In genomic region chr13:48237516-48237915, GRCm38 (mm10) we compare ENCODE assay signal across 8 mouse cellular contexts. TPM values are rescaled to one million over a fixed set of nuclear protein-coding genes. Genes with fewer than 3 reads are reported as not detected.
DNase-seq lines count a peak whose midpoint lies in the region; ATAC-seq and TF ChIP-seq lines count a peak whose summit lies in the region.

No protein-coding gene starts in this region.

- no peak for TF ChIP-seq POLR2A in kidney, adult 2 months (IDR thresholded peaks at IDR 0.05; ENCODE audit: low read depth, low read length)

- no peak overlapping the region for H3K4me2 ChIP-seq in kidney, embryonic 15.5 days
- H3K4me2 ChIP-seq in lung, postnatal 0 days (replicated peaks; ENCODE audit: low read depth, low read length) = no peak overlapping the region

- TF ChIP-seq EP300 in lung, postnatal 0 days (IDR thresholded peaks at IDR 0.05) = no peak

- no peak overlapping the region for H3K9ac ChIP-seq in kidney, embryonic 15.5 days
- no peak overlapping the region for H3K9ac ChIP-seq in lung, postnatal 0 days (replicated peaks; ENCODE audit: low read depth)

- whole genome bisulfite sequencing in kidney, adult 2 months = 10% methylated on average over 4 of the region's 4 CpGs
- 12% methylated on average over 4 of the region's 4 CpGs for WGBS in kidney, embryonic 15.5 days
- WGBS in lung, postnatal 0 days = 2% methylated on average over 4 of the region's 4 CpGs

- H3K27me3 ChIP-seq in kidney, adult 2 months (replicated peaks; ENCODE audit: control insufficient read depth, insufficient read depth, low read length) = no peaks in the 10 kb centered on the region
- no peaks in the 10 kb centered on the region for H3K27me3 ChIP-seq in kidney, embryonic 15.5 days
- no peaks in the 10 kb centered on the region for H3K27me3 ChIP-seq in lung, postnatal 0 days (replicated peaks; ENCODE audit: insufficient read depth, low read length)

- DNase-seq in kidney, adult 2 months = peak; percentile 45
- DNase-seq in adrenal gland, adult 2 months = peak; percentile 65
- DNase-seq in gastrocnemius, postnatal 10 days = peak; percentile 6
- DNase-seq in lung, postnatal 0 days (ENCODE audit: low spot score) = peak; percentile 79
- no peak for DNase-seq in thymus, postnatal 10 days (ENCODE audit: low spot score in 2 of 2)
- DNase-seq in layer of hippocampus, postnatal 25 days (ENCODE audit: extremely low spot score in 1 of 2, low spot score in 1 of 2) = no peak
- no peak for DNase-seq in right cerebral cortex, adult 2 months (ENCODE audit: low spot score in 2 of 2)

- TF ChIP-seq CTCF in kidney, adult 2 months (conservative IDR thresholded peaks at IDR 0.05; ENCODE audit: insufficient read depth, insufficient read length, low read depth, low read length) = peak; percentile 49
- TF ChIP-seq CTCF in lung, postnatal 0 days (IDR thresholded peaks at IDR 0.05) = peak; percentile 64

- H3K4me3 ChIP-seq in kidney, adult 2 months (ENCODE audit: insufficient read depth, low read depth, low read length) = no peak overlapping the region
- H3K4me3 ChIP-seq in kidney, embryonic 15.5 days (replicated peaks) = no peak overlapping the region
- H3K4me3 ChIP-seq in lung, postnatal 0 days (ENCODE audit: low read depth, low read length) = no peak overlapping the region

- H3K36me3 ChIP-seq in kidney, adult 2 months (ENCODE audit: control insufficient read depth, insufficient read depth, low read length) = no peaks in the 10 kb centered on the region
- H3K36me3 ChIP-seq in kidney, embryonic 15.5 days = no peaks in the 10 kb centered on the region
- H3K36me3 ChIP-seq in lung, postnatal 0 days (ENCODE audit: insufficient read depth, low read length) = no peaks in the 10 kb centered on the region

- ATAC-seq in kidney, embryonic 15.5 days (replicated peaks; ENCODE audit: low FRiP score) = no peak
- peak; percentile 67 for ATAC-seq in lung, postnatal 0 days

- no peaks in the 10 kb centered on the region for H3K4me1 ChIP-seq in kidney, adult 2 months (ENCODE audit: control insufficient read depth, insufficient read depth, low read length)
- 0 out of 2 replicates have a peak, but pooled peaks cover 5% of the 10 kb centered on the region for H3K4me1 ChIP-seq in kidney, embryonic 15.5 days
- H3K4me1 ChIP-seq in lung, postnatal 0 days (ENCODE audit: insufficient read depth, low read depth, low read length) = no peaks in the 10 kb centered on the region

- H3K27ac ChIP-seq in kidney, adult 2 months (ENCODE audit: insufficient read depth, low read depth, low read length) = no peak overlapping the region
- no peak overlapping the region for H3K27ac ChIP-seq in kidney, embryonic 15.5 days
- H3K27ac ChIP-seq in lung, postnatal 0 days (ENCODE audit: low read length) = no peak overlapping the region

- no peaks in the 10 kb centered on the region for H3K9me3 ChIP-seq in kidney, embryonic 15.5 days (replicated peaks)
- no peaks in the 10 kb centered on the region for H3K9me3 ChIP-seq in lung, postnatal 0 days (ENCODE audit: low read length)

RNA-seq across cellular contexts. Expression of gene Id4, which starts 23.5 kb away (rescaled TPM):
- polyA plus RNA-seq in kidney, adult 2 months (2012; rRNA removed) = 14.8 and 22.5 TPM in 2 replicates
- polyA plus RNA-seq in kidney, embryonic 15.5 days (2015; fragmentation: Nextera tagmentation; extraction: Ambion mirVana) = 24.3 and 26.6 TPM in 2 replicates
- total RNA-seq in adrenal gland, adult 2 months (2021) = 1 to 10 TPM in 1 of 2 experiments, under 1 TPM in 1; 0.86 to 3.1 TPM
- 1.3 and 2.3 TPM in 2 replicates for polyA plus RNA-seq in adrenal gland, adult 2 months (2012; rRNA removed)
- total RNA-seq in gastrocnemius, postnatal 10 days (2021) = 1 to 10 TPM; 2.7 to 3.5 TPM
- 4.1 and 5.8 TPM in 2 replicates for polyA plus RNA-seq in lung, postnatal 0 days (2015; fragmentation: Nextera tagmentation; extraction: Ambion mirVana)
- 10 to 100 TPM; 43.8 to 53.7 TPM for total RNA-seq in layer of hippocampus, postnatal 25 days (2021)

Comparison
In these comparisons a context has a peak if more than half of its experiments do, and no peak if none do; other contexts are left out.
1. DNase-seq: peak in kidney, adult 2 months (single experiment), adrenal gland, adult 2 months (single experiment), gastrocnemius, postnatal 10 days (single experiment) and lung, postnatal 0 days (single experiment); none in thymus, postnatal 10 days (0 of 2), layer of hippocampus, postnatal 25 days (0 of 2) and right cerebral cortex, adult 2 months (0 of 2).